Mouse (Mus musculus): Measurements from ENCODE around the gene Ptprm. TPM values are rescaled to one million over a fixed set of nuclear protein-coding genes. Genes with fewer than 3 reads are reported as not detected.

Ptprm gene
- total RNA-seq, 2 experiments from 2014 or later = 1.3 to 1.4 TPM

DNA sequence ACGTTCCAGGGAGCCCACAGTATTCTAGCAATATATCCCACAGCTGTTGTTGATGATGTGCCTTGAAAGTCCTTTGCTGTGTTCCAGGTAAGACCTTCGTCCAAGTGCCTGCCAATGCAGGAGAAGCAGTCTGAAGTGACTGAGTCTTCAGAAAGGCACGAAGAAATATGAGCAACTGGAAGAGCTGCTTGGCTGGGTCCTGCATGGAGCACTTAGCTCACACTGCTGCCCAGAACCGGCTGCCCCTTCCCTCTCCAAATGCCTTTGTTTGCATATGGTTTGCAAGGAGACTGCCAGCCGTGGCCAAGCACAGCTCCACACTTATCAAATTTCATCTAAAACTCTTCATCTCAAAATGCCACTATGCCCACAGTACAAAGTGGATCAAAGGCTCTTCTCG is 337.8 kb downstream of the Ptprm start:
- no peak for ATAC-seq (replicated peaks; ENCODE audit: low FRiP score, poor library complexity, severe bottlenecking)

DNA sequence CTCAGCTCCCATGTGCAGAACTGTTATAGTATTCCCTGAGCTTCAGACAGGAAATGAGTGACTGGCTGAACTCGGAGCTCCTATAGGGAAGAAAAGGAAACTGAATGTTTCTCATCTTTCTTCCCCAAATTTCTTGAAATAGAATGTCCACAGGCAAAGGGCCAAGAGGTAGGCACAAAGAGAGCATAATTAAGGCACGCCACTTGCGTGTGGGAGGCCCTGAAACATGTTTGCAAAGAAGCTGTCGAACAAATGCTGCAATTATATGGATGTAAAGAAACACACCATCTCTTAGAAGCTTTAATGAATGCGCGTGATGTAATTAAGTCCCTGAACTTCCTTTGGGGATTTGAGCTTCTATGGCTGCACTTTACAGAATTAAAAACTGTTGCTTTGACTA is 341.0 kb downstream of the Ptprm start:
- ATAC-seq (replicated peaks; ENCODE audit: low FRiP score, poor library complexity, severe bottlenecking) = no peak

GRCm38 (mm10) chr17:67011836-67012583 is 342.2 kb downstream of the Ptprm start:
- no peak for ATAC-seq (replicated peaks; ENCODE audit: low FRiP score, poor library complexity, severe bottlenecking)

- ATAC-seq (replicated peaks; ENCODE audit: low FRiP score, poor library complexity, severe bottlenecking) = no peak
Observed at GRCm38 (mm10) chr17:67010136-67010535, 344.1 kb downstream of the Ptprm start.

- no peak for ATAC-seq (replicated peaks; ENCODE audit: low FRiP score, poor library complexity, severe bottlenecking)
Observed at GRCm38 (mm10) chr17:67008137-67008536, 346.1 kb downstream of the Ptprm start.

DNA sequence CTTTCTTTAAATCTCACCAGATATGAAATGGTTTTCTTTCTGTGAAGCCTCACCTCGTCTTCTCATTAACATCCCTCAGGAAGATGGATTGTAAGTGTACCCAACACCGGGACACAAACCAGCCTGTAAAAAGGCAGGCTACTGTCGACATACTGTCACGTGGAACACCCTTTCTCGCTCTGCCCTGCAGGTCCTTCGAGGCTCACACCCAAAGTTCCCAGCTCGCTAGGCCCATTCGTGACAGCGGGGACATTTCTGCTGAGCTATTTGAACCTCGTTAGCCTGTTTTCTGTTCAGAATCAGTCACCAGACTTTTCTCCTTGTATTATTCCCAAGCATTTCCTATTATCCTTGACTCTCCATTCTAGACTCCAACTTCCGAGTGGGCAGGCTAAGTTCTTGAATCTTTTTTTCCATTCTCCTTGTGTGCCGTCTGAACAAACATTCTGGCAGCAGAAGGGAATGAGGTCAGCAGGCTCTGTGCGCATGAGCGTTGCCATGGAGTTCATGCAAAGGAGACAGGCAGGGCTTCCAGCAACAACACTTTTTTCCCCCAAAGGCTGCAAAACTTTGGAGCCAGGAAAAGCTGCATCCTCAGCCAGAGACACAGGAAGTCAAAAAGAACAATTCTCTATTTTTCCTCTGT is 347.4 kb downstream of the Ptprm start:
- ATAC-seq (replicated peaks; ENCODE audit: low FRiP score, poor library complexity, severe bottlenecking) = no peak

DNA sequence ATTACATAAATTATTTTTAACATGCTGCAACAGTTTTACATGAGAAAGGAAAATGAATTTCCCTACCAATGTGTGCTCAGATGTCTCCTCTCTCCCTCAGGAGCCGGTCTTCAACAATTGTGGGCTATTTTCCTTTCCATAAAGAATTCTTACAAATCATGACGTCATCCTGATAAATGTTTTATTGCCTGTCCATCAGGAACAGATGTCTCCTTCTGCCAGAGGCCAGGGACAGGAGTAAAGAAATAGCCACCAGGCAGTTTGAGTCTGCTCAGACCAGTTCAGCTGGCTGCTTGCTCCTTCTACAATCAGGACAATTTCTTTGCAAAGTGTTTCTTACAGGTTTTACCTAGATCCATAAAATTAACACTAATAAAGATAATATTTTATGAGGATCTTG is 357.4 kb downstream of the Ptprm start:
- no peak for ATAC-seq (replicated peaks; ENCODE audit: low FRiP score, poor library complexity, severe bottlenecking)

GRCm38 (mm10) chr17:66996016-66996415 is 358.2 kb downstream of the Ptprm start:
- no peak for ATAC-seq (replicated peaks; ENCODE audit: low FRiP score, poor library complexity, severe bottlenecking)

GRCm38 (mm10) chr17:66991815-66992214 is 362.4 kb downstream of the Ptprm start:
- no peak for ATAC-seq (replicated peaks; ENCODE audit: low FRiP score, poor library complexity, severe bottlenecking)

DNA sequence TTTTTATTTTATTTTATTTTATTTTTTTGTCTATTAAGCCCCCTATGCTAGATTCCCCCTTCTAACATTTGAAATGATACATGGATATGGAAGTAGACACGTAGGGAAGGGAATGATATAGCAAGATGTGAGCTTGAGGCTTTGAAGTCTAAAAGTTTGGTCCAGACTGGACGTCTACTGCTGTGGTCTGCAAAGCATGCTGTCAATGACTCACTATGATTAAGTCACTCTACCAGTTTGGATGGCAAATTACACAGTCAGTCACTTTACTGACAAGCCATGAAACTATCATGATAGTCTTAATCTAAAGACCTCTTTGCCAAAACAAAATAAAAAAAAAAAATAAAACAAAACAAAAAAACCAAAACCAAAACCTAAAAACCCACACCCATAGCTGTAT is 363.5 kb downstream of the Ptprm start:
- no peak for ATAC-seq (replicated peaks; ENCODE audit: low FRiP score, poor library complexity, severe bottlenecking)

DNA sequence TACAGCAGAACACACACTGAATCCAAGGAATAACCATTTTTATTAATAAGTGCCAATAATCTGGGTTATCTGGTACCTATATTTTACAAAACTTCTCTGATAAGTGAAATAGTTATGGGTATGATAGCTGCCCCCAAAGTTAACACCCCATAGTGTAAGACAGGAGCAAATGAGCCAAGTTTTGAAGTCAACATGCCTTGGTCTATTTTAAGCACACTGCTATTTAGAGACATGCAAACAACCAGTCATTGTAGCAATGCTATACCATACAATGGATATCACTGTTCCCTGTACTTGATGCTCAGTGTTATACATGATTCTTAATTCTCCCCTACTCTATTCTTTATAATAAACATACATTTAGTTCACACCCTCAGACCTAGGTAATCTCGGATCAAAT is 366.2 kb downstream of the Ptprm start:
- ATAC-seq (replicated peaks; ENCODE audit: low FRiP score, poor library complexity, severe bottlenecking) = no peak

DNA sequence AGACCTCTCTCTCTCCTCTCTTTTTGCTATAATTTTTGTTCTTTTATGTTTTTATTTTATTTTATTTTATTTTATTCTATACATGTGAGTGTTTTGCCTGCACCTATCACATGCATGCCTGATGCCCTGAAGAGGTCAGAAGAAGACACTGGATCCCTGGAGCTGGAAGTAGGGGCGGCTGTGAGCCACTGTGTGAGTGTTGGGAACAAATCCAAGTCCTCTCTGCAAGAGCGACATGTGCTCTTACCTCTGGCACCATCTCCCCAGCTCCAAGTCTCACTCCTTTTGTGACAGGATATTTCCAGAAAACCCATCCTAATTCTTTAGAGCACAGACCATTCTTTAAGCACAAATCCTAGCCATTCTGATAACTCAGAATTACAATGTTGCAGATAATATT is 372.6 kb downstream of the Ptprm start:
- ATAC-seq (replicated peaks; ENCODE audit: low FRiP score, poor library complexity, severe bottlenecking) = no peak

GRCm38 (mm10) chr17:66979971-66980370 is 374.3 kb downstream of the Ptprm start:
- ATAC-seq (replicated peaks; ENCODE audit: low FRiP score, poor library complexity, severe bottlenecking) = no peak

GRCm38 (mm10) chr17:66976490-66976889 is 377.8 kb downstream of the Ptprm start:
- ATAC-seq (replicated peaks; ENCODE audit: low FRiP score, poor library complexity, severe bottlenecking) = no peak

DNA sequence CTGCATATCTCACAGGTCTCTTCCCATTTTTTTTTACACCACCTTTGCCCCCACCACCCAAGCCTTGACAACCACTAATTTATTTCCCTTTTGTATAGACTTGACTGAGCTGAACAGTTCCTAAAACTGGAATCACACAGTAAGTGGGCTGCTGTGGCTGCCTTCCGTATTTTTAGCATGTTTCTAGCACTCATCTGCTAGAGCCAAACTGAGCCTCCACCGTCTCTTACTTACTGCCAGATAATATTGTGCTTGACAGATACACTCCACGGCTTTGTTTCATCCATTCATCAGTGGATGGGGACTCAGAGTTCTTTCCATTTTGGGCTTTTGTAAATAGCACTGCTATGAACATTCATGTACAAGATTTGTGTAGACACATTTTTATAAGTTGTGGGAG is 381.3 kb downstream of the Ptprm start:
- ATAC-seq (replicated peaks; ENCODE audit: low FRiP score, poor library complexity, severe bottlenecking) = no peak

DNA sequence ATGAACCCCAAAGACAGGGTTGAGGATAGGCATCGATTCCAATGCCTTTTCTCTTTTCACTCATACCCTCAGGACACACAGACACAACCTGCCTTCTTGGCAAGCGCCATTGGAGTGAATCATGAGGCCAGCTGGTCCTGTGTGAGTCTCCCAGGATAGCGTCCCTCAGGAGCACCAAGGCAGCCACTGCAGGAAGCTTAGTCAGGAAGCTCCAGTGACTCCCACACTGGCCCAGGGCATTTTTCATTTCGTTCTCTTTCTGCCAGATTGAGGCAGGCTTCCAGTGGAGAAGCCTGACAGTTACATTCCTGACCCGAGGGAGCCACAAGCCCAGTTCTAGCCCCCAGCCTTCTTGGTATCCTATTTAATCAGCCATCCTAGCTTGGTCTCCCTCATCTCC is 393.3 kb downstream of the Ptprm start:
- ATAC-seq (replicated peaks; ENCODE audit: low FRiP score, poor library complexity, severe bottlenecking) = no peak

GRCm38 (mm10) chr17:66960557-66960956 is 393.7 kb downstream of the Ptprm start:
- ATAC-seq (replicated peaks; ENCODE audit: low FRiP score, poor library complexity, severe bottlenecking) = no peak

- ATAC-seq (replicated peaks; ENCODE audit: low FRiP score, poor library complexity, severe bottlenecking) = no peak
Observed at GRCm38 (mm10) chr17:66959815-66960214, 394.4 kb downstream of the Ptprm start.

GRCm38 (mm10) chr17:66958766-66959165 is 395.5 kb downstream of the Ptprm start:
- no peak for ATAC-seq (replicated peaks; ENCODE audit: low FRiP score, poor library complexity, severe bottlenecking)

DNA sequence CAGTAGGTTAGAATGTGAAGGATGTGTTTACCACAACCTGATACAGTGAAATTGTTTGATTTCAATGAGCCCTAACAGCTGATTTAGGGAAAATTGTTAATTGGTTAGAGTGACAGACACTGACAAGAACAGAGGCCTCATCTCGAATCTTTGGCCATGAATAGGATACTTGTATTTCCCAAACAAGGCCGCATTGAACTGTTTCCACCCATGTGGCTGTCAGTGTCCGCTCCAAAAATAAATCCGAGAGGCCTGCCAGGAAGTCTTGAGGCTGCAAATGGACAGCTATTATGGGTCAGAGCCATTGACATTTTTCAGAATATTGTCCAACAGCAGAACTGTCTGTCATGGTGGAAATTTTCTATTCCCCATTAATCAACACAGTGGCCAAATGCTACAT is 409.8 kb downstream of the Ptprm start:
- no peak for ATAC-seq (replicated peaks; ENCODE audit: low FRiP score, poor library complexity, severe bottlenecking)

GRCm38 (mm10) chr17:66943539-66943938 is 410.7 kb downstream of the Ptprm start:
- no peak for ATAC-seq (replicated peaks; ENCODE audit: low FRiP score, poor library complexity, severe bottlenecking)

- ATAC-seq (replicated peaks; ENCODE audit: low FRiP score, poor library complexity, severe bottlenecking) = no peak
Observed at GRCm38 (mm10) chr17:66925611-66926010, 428.6 kb downstream of the Ptprm start.

Data from erythroid progenitor cell, adult 5-6 weeks (primary cell).